Mouse (Mus musculus) cerebellum, adult 2 months (tissue): Measurements from ENCODE around the gene Trim60. TPM values are rescaled to one million over a fixed set of nuclear protein-coding genes. Genes with fewer than 3 reads are reported as not detected.
"Not testable (repeated sequence)": the region's sequence is repeated elsewhere in the genome, so short reads cannot be mapped to it uniquely, and the experiment has no call there.

ENCODE experiments used
- DNase-seq, 2 experiments: peaks; one replicate each; pipeline ENCODE4 v3.0.0; 2021
- H3K27ac ChIP-seq: fragments of 200-500 bp; 2 replicates; pipeline ENCODE4 v1.5.1; 2012; ENCODE audit warnings: low read length, control low read depth, inconsistent platforms; ENCODE audit not compliant: insufficient read depth
- H3K27me3 ChIP-seq: fragments of 200-500 bp; 2 replicates; pipeline ENCODE4 v1.6.1; 2012; ENCODE audit warnings: inconsistent platforms, mild to moderate bottlenecking, low read length, moderate library complexity; ENCODE audit not compliant: control insufficient read depth, insufficient read depth
- H3K4me1 ChIP-seq: fragments of 200-500 bp; 2 replicates; pipeline ENCODE4 v1.6.1; 2011; ENCODE audit warnings: low read length; ENCODE audit not compliant: control insufficient read depth, insufficient read depth
- H3K4me3 ChIP-seq: fragments of 200-500 bp; replicated peaks from 2 replicates; pipeline ENCODE3; 2011; ENCODE audit warnings: mild to moderate bottlenecking, low read depth, low read length, control low read depth; ENCODE audit not compliant: insufficient read depth
- CTCF ChIP-seq: fragments of 200-500 bp; IDR thresholded peaks from 2 replicates; pipeline ENCODE4 v1.5.1; 2011; ENCODE audit warnings: low read depth, mild to moderate bottlenecking, control low read depth, low read length, moderate library complexity, borderline replicate concordance; ENCODE audit not compliant: insufficient read depth
- POLR2A ChIP-seq: fragments of 200-500 bp; IDR thresholded peaks from 2 replicates; pipeline ENCODE4 v1.6.1; 2011; ENCODE audit warnings: low read length, control low read depth, borderline replicate concordance; ENCODE audit not compliant: insufficient read depth
- WGBS: fragments of 180-500 bp; shearing (Covaris S2); methylation state at CpG from one replicate; pipeline ENCODE4 v1.1.7; 2018; 5-methylcytosine and 5-hydroxymethylcytosine counted together
- polyA plus RNA-seq: library from polyadenylated mRNA; depleted of rRNA; stranded (reverse); fragments of >200 nt; gene quantifications from 2 replicates; pipeline ENCODE4 v1.2.3, GENCODE M21; 2012

Trim60 gene
- polyA plus RNA-seq, 1 experiment, result not detected

- no peak overlapping the region for H3K27ac ChIP-seq
- 69% methylated on average over 4 of the region's 4 CpGs for WGBS
- no peaks in the 10 kb centered on the region for H3K27me3 ChIP-seq
- TF ChIP-seq CTCF (no peak), POLR2A (no peak)
- DNase-seq, result no peak
- H3K4me3 ChIP-seq, result no peak overlapping the region
- no peaks in the 10 kb centered on the region for H3K4me1 ChIP-seq
These were observed 12.5 kb upstream of the Trim60 start for GRCm38 (mm10) chr8:65030735-65031485.

- TF ChIP-seq POLR2A (no peak), CTCF (no peak)
- 83% methylated on average over 4 of the region's 4 CpGs for WGBS
- no peak for DNase-seq
- Histone ChIP-seq H3K27ac (no peak overlapping the region), H3K4me1 (no peaks in the 10 kb centered on the region), H3K4me3 (no peak overlapping the region), H3K27me3 (no peaks in the 10 kb centered on the region)
These were observed 11.4 kb upstream of the Trim60 start for GRCm38 (mm10) chr8:65029776-65030175.

- H3K27me3 ChIP-seq, result no peaks in the 10 kb centered on the region
- TF ChIP-seq POLR2A, result no peak
- TF ChIP-seq CTCF, result no peak
- WGBS, result 85% methylated on average over 12 of the region's 12 CpGs
- H3K4me1 ChIP-seq, result no peaks in the 10 kb centered on the region
- no peak overlapping the region for H3K27ac ChIP-seq
- DNase-seq, result no peak
- H3K4me3 ChIP-seq, result no peak overlapping the region
These were observed 10.7 kb upstream of the Trim60 start for GRCm38 (mm10) chr8:65028959-65029686.

- Histone ChIP-seq H3K4me1 (no peaks in the 10 kb centered on the region), H3K4me3 (no peak overlapping the region), H3K27ac (no peak overlapping the region), H3K27me3 (no peaks in the 10 kb centered on the region)
- peak; percentile 11 to 44 for DNase-seq
- WGBS, result 50% methylated on average over 8 of the region's 8 CpGs
- TF ChIP-seq POLR2A (no peak), CTCF (peak; percentile 51; the same call in 1 of the 2 replicates)
These were observed 4.1 kb upstream of the Trim60 start for GRCm38 (mm10) chr8:65022485-65022884.

GRCm38 (mm10) chr8:65007616-65008015 lies 10.8 kb downstream of the Trim60 start:
- not testable (repeated sequence) for H3K27ac ChIP-seq, H3K27me3 ChIP-seq, H3K4me1 ChIP-seq, DNase-seq, H3K4me3 ChIP-seq
- WGBS, result 67% methylated on average over 6 of the region's 6 CpGs

GRCm38 (mm10) chr8:64998806-64999365 lies 19.5 kb downstream of the Trim60 start:
- Histone ChIP-seq H3K4me1 (no peaks in the 10 kb centered on the region), H3K4me3 (no peak overlapping the region), H3K27me3 (no peaks in the 10 kb centered on the region), H3K27ac (no peak overlapping the region)
- DNase-seq, result no peak
- WGBS, result 85% methylated on average over 4 of the region's 4 CpGs
- TF ChIP-seq POLR2A (no peak), CTCF (no peak)

- DNase-seq, result no peak
- Histone ChIP-seq H3K27ac (no peak within 1 kb of the TSS), H3K4me3 (no peak within 1 kb of the TSS), H3K27me3 (no peaks in the 10 kb centered on the region), H3K4me1 (no peaks in the 10 kb centered on the region; the same call in 1 of the 2 replicates)
- no peak for TF ChIP-seq CTCF
- no peak for TF ChIP-seq POLR2A
- 90% methylated on average over 4 of the region's 4 CpGs for WGBS
These were observed 30.7 kb downstream of the Trim60 start, which contains the start of gene Trim75 for GRCm38 (mm10) chr8:64987731-64988130. TSS of gene Trim75 (minus strand) at chr8:64987831.

GRCm38 (mm10) chr8:64983150-64983897 lies 35.1 kb downstream of the Trim60 start:
- H3K27ac ChIP-seq, result no peak overlapping the region
- H3K4me3 ChIP-seq, result no peak overlapping the region
- no peaks in the 10 kb centered on the region; the same call in 1 of the 2 replicates for H3K4me1 ChIP-seq
- no peak for TF ChIP-seq CTCF
- TF ChIP-seq POLR2A, result no peak
- WGBS, result 34% methylated on average over 20 of the region's 20 CpGs
- H3K27me3 ChIP-seq, result no peaks in the 10 kb centered on the region
- DNase-seq, result peak; percentile 4 to 12
